Mouse (Mus musculus): ENCODE results near the gene Kcnma1.

DNA sequence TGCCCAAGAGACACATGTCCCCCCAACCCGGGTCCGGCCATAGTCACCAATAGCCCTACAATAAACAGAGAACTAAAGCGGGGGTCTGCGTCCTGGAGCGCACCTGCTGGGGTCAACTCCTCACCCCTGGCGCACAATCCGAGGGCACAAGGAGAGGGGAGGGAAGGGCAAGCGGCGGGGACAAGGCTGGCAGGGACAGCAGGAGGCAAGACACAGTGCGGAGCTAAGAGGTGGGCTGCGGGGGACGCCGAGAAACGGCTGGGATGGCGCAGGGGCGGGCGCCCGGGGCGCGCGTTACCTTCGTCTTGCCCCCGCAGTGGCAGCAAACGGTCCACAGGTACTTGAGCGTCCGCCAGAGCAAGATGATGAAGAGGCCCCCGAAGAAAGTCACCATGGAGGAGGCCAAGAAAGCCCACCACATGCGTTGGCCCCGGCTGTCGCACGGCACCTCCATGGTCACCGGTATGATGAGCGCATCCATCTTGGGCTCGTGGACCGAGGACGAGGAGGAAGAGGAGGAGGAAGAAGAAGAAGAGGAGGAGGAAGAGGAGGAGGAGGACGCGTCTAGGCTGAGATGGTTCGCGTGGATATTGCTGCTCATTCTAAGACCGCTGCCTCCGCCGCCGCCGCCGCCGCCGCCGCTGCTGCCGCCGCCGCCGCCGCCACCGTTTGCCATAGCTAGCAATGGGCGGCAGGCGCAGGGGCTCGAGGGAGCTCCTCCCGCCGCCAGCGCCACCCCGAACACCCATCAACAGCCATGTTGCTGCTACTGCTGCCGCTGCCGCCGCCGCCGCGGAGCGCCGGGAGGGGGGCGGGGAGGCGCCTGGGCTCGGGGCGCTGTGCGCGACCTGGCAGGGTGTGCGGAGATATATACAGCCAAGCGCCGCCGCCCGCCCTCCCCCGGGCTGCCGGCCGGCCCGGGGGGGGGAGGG lies 10.6 kb downstream of the Kcnma1 start:
- TF ChIP-seq CTCF (IDR thresholded peaks at IDR 0.05; ENCODE audit: control insufficient read depth, insufficient read depth, low read length), result no peak
- TF ChIP-seq POLR2A (IDR thresholded peaks at IDR 0.05; ENCODE audit: borderline replicate concordance, control insufficient read depth, low read depth, low read length), result no peak
